Mouse (Mus musculus): ENCODE data around the gene Rnase9.

DNA sequence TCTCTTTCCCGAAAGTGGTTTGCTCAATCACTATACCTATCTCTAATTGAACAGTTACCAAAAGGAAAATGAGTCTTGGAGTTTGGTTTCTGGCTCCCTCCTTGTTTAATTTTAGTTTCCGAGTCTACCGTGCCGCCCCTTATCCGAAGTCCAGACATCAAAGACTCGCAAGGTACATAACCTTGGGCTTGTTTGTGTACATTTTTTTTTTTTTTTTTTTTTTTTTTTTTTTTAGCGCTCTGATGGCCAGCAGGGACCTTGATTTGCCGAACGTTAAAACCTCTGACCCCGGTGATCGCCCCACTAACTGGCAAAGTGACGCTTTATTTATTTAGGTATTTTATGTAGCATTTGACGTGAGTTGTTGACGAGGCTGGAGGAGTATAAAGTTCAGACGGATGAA lies 48.0 kb upstream of the Rnase9 start:
- no peak for TF ChIP-seq CTCF (IDR thresholded peaks at IDR 0.05; ENCODE audit: borderline replicate concordance, control insufficient read depth, extremely low read depth, insufficient read depth, low read length, poor library complexity)
- no peak for TF ChIP-seq POLR2A (IDR thresholded peaks at IDR 0.05; ENCODE audit: control insufficient read depth, extremely low read depth, insufficient read depth, low read length, poor library complexity)
